Mouse (Mus musculus) E14TG2a.4 (cell line): ENCODE measurements at regions not wholly inside any gene's neighbourhood (a gene's known extent, or its start where the extent isn't known, plus 50 kb on each side); places are given as distances from the start of the nearest gene placed in this dataset.

Experiments used
- CTCF ChIP-seq: conservative IDR thresholded peaks from 2 replicates; pipeline ENCODE4 v1.5.1; 2014; ENCODE audit warnings: low read length
- POU5F1 ChIP-seq: IDR thresholded peaks from 2 replicates; pipeline ENCODE4 v1.6.1; 2014; ENCODE audit warnings: low read length, borderline replicate concordance

- no peak for TF ChIP-seq CTCF
- no peak for TF ChIP-seq POU5F1
These were observed 72.8 kb upstream of the Cnot2 start for GRCm38 (mm10) chr10:116654091-116654490.
